ENCODE assay signal across 37 mouse cellular contexts in the genomic region with DNA sequence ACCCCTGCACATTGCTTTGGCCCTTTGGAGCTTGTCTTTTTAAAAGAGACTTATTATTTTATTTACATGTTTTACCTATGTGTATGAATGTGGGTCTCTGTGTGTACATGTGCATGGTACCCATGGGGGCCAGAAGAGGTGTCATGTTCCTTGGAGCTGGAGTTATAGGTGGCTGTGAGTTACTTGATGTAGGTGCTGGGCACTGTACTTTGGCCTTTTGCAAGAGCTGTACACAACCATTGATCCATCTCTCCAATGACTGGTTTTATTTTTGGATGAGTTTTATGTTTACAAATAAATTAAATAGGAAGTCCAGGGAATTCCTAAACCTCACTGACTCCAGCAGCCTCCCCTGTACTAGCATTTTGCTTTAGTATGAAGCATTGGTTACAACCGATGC. TPM values are rescaled to one million over a fixed set of nuclear protein-coding genes. Genes with fewer than 3 reads are reported as not detected.
"Had no signal": no experiment of that assay in that cellular context is flagged by ENCODE, and none has a peak within 500 bp of the region (broad histone marks: within the 10 kb centered on the region; RNA-seq: fewer than 3 reads in every experiment).

No protein-coding gene starts in this region.

- H3K27me3 ChIP-seq: embryonic facial prominence, embryonic 12.5 days; embryonic facial prominence, embryonic 13.5 days; embryonic facial prominence, embryonic 15.5 days; forebrain, embryonic 12.5 days; forebrain, embryonic 13.5 days; forebrain, embryonic 15.5 days had no signal

- H3K4me1 ChIP-seq: embryonic facial prominence, embryonic 10.5 days; embryonic facial prominence, embryonic 12.5 days; embryonic facial prominence, embryonic 13.5 days; embryonic facial prominence, embryonic 15.5 days; forebrain, embryonic 10.5 days; forebrain, embryonic 12.5 days; forebrain, embryonic 13.5 days; forebrain, embryonic 15.5 days had no signal

- H3K4me2 ChIP-seq: embryonic facial prominence, embryonic 12.5 days; embryonic facial prominence, embryonic 13.5 days; embryonic facial prominence, embryonic 15.5 days; forebrain, embryonic 12.5 days; forebrain, embryonic 13.5 days; forebrain, embryonic 15.5 days had no signal

- H3K9ac ChIP-seq: embryonic facial prominence, embryonic 12.5 days; embryonic facial prominence, embryonic 13.5 days; embryonic facial prominence, embryonic 15.5 days; forebrain, embryonic 12.5 days; forebrain, embryonic 13.5 days; forebrain, embryonic 15.5 days; forebrain, postnatal 0 days had no signal

- ATAC-seq: forebrain, embryonic 13.5 days; forebrain, embryonic 14.5 days; forebrain, embryonic 15.5 days; forebrain, embryonic 16.5 days; forebrain, postnatal 0 days had no signal

- H3K9me3 ChIP-seq: forebrain, embryonic 12.5 days; forebrain, embryonic 13.5 days; forebrain, embryonic 15.5 days had no signal

- H3K36me3 ChIP-seq: embryonic facial prominence, embryonic 10.5 days; embryonic facial prominence, embryonic 12.5 days; embryonic facial prominence, embryonic 13.5 days; embryonic facial prominence, embryonic 15.5 days; forebrain, embryonic 10.5 days; forebrain, embryonic 12.5 days; forebrain, embryonic 15.5 days had no signal

- DNase-seq: cerebellum, adult 8-10 months; cerebellum, adult 9-10 months; cerebellum, adult 9-11 months; cerebellum, postnatal 10 days; cerebellum, postnatal 14 days; cerebellum, postnatal 25 days; cerebellum, postnatal 36 days; embryo, embryonic 11 days; forebrain, postnatal 0 days; gastrocnemius, adult 2 months; gastrocnemius, postnatal 10 days; gastrocnemius, postnatal 14 days; gastrocnemius, postnatal 25 days; gastrocnemius, postnatal 36 days; heart, adult 11 months; heart, adult 18-20 months; heart, adult 2 months had no signal

- H3K27ac ChIP-seq: embryonic facial prominence, embryonic 10.5 days; embryonic facial prominence, embryonic 12.5 days; embryonic facial prominence, embryonic 13.5 days; embryonic facial prominence, embryonic 15.5 days; forebrain, embryonic 10.5 days; forebrain, embryonic 12.5 days; forebrain, embryonic 13.5 days; forebrain, embryonic 15.5 days; gastrocnemius, adult 2 months; heart, adult 2 months had no signal

- H3K4me3 ChIP-seq: embryonic facial prominence, embryonic 10.5 days; embryonic facial prominence, embryonic 12.5 days; embryonic facial prominence, embryonic 13.5 days; embryonic facial prominence, embryonic 15.5 days; erythroblast, embryonic 14.5 days; forebrain, embryonic 10.5 days; forebrain, embryonic 12.5 days; forebrain, embryonic 13.5 days; forebrain, embryonic 15.5 days; gastrocnemius, adult 2 months; heart, adult 2 months had no signal

RNA-seq across cellular contexts. Expression of gene Muc5ac, which starts 5.5 kb away (rescaled TPM):
- total RNA-seq: common myeloid progenitor, adult 5-6 weeks; forebrain, postnatal 0 days; gastrocnemius, adult 18-20 months; gastrocnemius, adult 2 months; gastrocnemius, adult 8-10 months; gastrocnemius, postnatal 10 days; gastrocnemius, postnatal 14 days; gastrocnemius, postnatal 25 days; gastrocnemius, postnatal 36 days; gastrocnemius, postnatal 4 days; granulocyte monocyte progenitor cell, adult 5-6 weeks; heart, adult 2 months; heart, adult 8-10 months had no signal
- polyA plus RNA-seq: cortical plate, adult 2 months; embryonic facial prominence, embryonic 10.5 days; embryonic facial prominence, embryonic 11.5 days; embryonic facial prominence, embryonic 12.5 days; embryonic facial prominence, embryonic 13.5 days; erythroblast, embryonic 14.5 days; forebrain, embryonic 10.5 days; forebrain, embryonic 11.5 days; forebrain, embryonic 12.5 days; forebrain, embryonic 13.5 days; forebrain, embryonic 14.5 days; forebrain, embryonic 15.5 days; forebrain, embryonic 16.5 days; forebrain, postnatal 0 days had no signal

RNA-seq across cellular contexts. Expression of gene Muc5b, which starts 44.6 kb away (rescaled TPM):
- total RNA-seq: forebrain, postnatal 0 days; gastrocnemius, adult 18-20 months; gastrocnemius, adult 2 months; gastrocnemius, adult 8-10 months; gastrocnemius, postnatal 14 days; gastrocnemius, postnatal 25 days; gastrocnemius, postnatal 36 days; heart, adult 2 months had no signal
- polyA plus RNA-seq: cortical plate, adult 2 months; embryonic facial prominence, embryonic 11.5 days; embryonic facial prominence, embryonic 13.5 days; erythroblast, embryonic 14.5 days; forebrain, embryonic 11.5 days; forebrain, embryonic 14.5 days had no signal
